Mouse (Mus musculus): Measurements from ENCODE around the gene Stag1. TPM values are rescaled to one million over a fixed set of nuclear protein-coding genes. Genes with fewer than 3 reads are reported as not detected.
"Not testable (repeated sequence)": the region's sequence is repeated elsewhere in the genome, so short reads cannot be mapped to it uniquely, and the experiment has no call there.

The Stag1 gene
- polyA plus RNA-seq, 1 experiment from 2014 or later: 23.9 TPM

GRCm38 (mm10) chr9:100736646-100737031 lies 139.0 kb downstream of the Stag1 start:
- Histone ChIP-seq H3K4me2 (ENCODE audit: low read depth, low read length) (no peak overlapping the region), H3K9ac (ENCODE audit: low read length) (no peak overlapping the region), H3K4me1 (ENCODE audit: control insufficient read depth, insufficient read depth, low read length) (peaks cover 2% of the 10 kb centered on the region; the same call in 1 of the 2 replicates), H3K9me3 (replicated peaks; ENCODE audit: control insufficient read depth, low read length) (no peaks in the 10 kb centered on the region), H3K27me3 (ENCODE audit: control insufficient read depth, insufficient read depth, low read length) (no peaks in the 10 kb centered on the region), H3K27ac (ENCODE audit: low read length) (no peak overlapping the region), H3K4me3 (ENCODE audit: low read length) (no peak overlapping the region), H3K36me3 (ENCODE audit: control insufficient read depth, insufficient read depth) (0 out of 2 replicates have a peak, but pooled peaks cover 3% of the 10 kb centered on the region)
- no peak for ATAC-seq (replicated peaks; ENCODE audit: extremely low read depth, insufficient read depth, low FRiP score)

DNA sequence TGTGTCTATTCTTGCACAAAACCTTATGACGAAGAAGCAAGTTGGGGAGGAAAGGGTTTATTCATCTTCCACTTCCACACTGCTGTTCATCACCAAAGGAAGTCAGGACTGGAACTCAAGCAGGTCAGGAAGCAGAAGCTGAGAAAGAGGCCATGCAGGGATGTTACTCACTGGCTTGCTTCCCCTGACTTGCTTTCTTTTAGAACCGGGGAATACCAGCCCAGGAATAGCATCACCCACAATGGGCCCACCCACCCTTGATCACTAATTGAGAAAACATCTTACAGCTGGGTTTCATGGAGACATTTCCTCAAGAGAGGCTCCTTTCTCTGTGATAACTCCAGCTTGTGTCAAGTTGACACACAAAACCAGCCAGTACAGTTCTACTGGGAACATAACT lies 179.6 kb downstream of the Stag1 start:
- H3K4me2 ChIP-seq (ENCODE audit: low read depth, low read length); H3K9me3 ChIP-seq (replicated peaks; ENCODE audit: control insufficient read depth, low read length); H3K9ac ChIP-seq (ENCODE audit: low read length); H3K36me3 ChIP-seq (ENCODE audit: control insufficient read depth, insufficient read depth); ATAC-seq (replicated peaks; ENCODE audit: extremely low read depth, insufficient read depth, low FRiP score); H3K4me3 ChIP-seq (ENCODE audit: low read length); H3K4me1 ChIP-seq (ENCODE audit: control insufficient read depth, insufficient read depth, low read length); H3K27ac ChIP-seq (ENCODE audit: low read length); H3K27me3 ChIP-seq (ENCODE audit: control insufficient read depth, insufficient read depth, low read length): not testable (repeated sequence)
- WGBS: 69% methylated on average over 2 of the region's 2 CpGs

- H3K27me3 ChIP-seq (ENCODE audit: control insufficient read depth, insufficient read depth, low read length): no peaks in the 10 kb centered on the region
- no peak for ATAC-seq (replicated peaks; ENCODE audit: extremely low read depth, insufficient read depth, low FRiP score)
- WGBS: 85% methylated on average over 4 of the region's 4 CpGs
- no peak overlapping the region for H3K9ac ChIP-seq (ENCODE audit: low read length)
- H3K36me3 ChIP-seq (ENCODE audit: control insufficient read depth, insufficient read depth): no peaks in the 10 kb centered on the region
- H3K4me2 ChIP-seq (ENCODE audit: low read depth, low read length): no peak overlapping the region
- H3K4me3 ChIP-seq (ENCODE audit: low read length): no peak overlapping the region
- no peak overlapping the region for H3K27ac ChIP-seq (ENCODE audit: low read length)
- no peaks in the 10 kb centered on the region for H3K4me1 ChIP-seq (ENCODE audit: control insufficient read depth, insufficient read depth, low read length)
- no peaks in the 10 kb centered on the region for H3K9me3 ChIP-seq (replicated peaks; ENCODE audit: control insufficient read depth, low read length)
These were observed 268.4 kb downstream of the Stag1 start for GRCm38 (mm10) chr9:100865984-100866383.

DNA sequence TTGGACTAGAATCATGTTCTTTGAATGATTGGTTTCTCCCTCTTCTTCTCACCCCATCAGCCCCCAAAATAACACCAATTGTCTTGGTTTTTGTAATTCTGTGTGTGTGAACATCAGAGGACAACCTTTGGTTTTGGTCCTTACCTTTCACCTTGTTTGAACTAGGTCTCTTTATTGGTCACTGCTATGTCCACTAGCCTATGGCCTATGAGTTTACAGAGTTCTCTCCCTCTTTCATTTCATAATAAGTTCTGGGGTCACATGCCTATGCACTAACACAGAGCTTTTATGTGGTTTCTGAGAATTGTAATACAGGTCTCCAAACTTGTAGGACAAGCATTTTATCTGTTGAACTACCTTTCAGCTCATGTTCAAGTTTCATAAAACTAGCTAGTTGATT lies 272.0 kb downstream of the Stag1 start:
- Histone ChIP-seq H3K36me3 (ENCODE audit: control insufficient read depth, insufficient read depth) (no peaks in the 10 kb centered on the region), H3K4me2 (ENCODE audit: low read depth, low read length) (no peak overlapping the region), H3K4me3 (ENCODE audit: low read length) (no peak overlapping the region), H3K9me3 (replicated peaks; ENCODE audit: control insufficient read depth, low read length) (no peaks in the 10 kb centered on the region), H3K27me3 (ENCODE audit: control insufficient read depth, insufficient read depth, low read length) (no peaks in the 10 kb centered on the region), H3K9ac (ENCODE audit: low read length) (no peak overlapping the region), H3K27ac (ENCODE audit: low read length) (no peak overlapping the region), H3K4me1 (ENCODE audit: control insufficient read depth, insufficient read depth, low read length) (no peaks in the 10 kb centered on the region)
- ATAC-seq (replicated peaks; ENCODE audit: extremely low read depth, insufficient read depth, low FRiP score): no peak

DNA sequence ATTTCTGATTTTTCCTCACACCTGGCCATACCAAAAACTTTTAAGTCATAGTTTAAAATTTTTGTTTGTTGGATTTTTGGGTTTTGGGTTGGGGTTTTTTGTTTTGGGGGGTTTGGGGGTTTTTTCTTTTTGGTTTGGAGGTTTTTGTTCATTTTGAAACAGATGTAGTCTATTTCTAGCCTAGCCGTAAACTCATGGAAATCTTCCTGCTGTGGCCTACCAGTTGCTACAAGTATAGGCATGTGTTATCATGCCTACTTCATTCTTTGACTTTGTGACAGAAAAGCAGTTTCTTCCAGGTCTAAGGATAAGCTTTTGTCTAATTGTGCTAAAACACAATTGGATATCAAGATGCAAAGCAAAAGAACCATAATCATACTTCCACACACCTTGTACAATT lies 298.5 kb downstream of the Stag1 start:
- peaks cover 3% of the 10 kb centered on the region; the same call in 1 of the 2 replicates for H3K36me3 ChIP-seq (ENCODE audit: control insufficient read depth, insufficient read depth)
- no peaks in the 10 kb centered on the region for H3K27me3 ChIP-seq (ENCODE audit: control insufficient read depth, insufficient read depth, low read length)
- no peak overlapping the region for H3K4me3 ChIP-seq (ENCODE audit: low read length)
- H3K27ac ChIP-seq (ENCODE audit: low read length): no peak overlapping the region
- no peak overlapping the region for H3K4me2 ChIP-seq (ENCODE audit: low read depth, low read length)
- ATAC-seq (replicated peaks; ENCODE audit: extremely low read depth, insufficient read depth, low FRiP score): no peak
- WGBS: 92% methylated on average over 1 of the region's 1 CpGs
- no peaks in the 10 kb centered on the region for H3K9me3 ChIP-seq (replicated peaks; ENCODE audit: control insufficient read depth, low read length)
- no peaks in the 10 kb centered on the region for H3K4me1 ChIP-seq (ENCODE audit: control insufficient read depth, insufficient read depth, low read length)
- no peak overlapping the region for H3K9ac ChIP-seq (ENCODE audit: low read length)

DNA sequence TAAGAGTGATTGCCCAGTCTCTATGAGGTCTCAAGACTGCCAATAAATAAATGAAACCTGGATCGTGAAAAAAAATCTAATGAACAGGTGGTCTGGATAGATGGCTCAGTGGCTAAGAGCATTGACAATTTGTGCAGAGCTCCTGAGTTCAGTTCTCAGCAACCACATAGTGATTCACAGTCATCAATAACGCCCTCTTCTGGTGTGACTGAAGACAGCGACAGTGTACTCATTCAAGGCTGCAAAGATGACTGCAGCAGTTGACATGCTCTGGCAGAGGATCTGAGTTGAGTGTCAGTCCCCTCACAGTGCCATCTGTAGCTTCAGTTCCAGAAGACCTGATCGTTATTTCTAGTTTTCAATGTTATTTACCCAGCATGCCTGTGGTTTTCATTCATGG lies 300.4 kb downstream of the Stag1 start:
- Histone ChIP-seq H3K9me3 (replicated peaks; ENCODE audit: control insufficient read depth, low read length) (no peaks in the 10 kb centered on the region), H3K9ac (ENCODE audit: low read length) (no peak overlapping the region), H3K4me2 (ENCODE audit: low read depth, low read length) (no peak overlapping the region), H3K27ac (ENCODE audit: low read length) (no peak overlapping the region), H3K4me3 (ENCODE audit: low read length) (no peak overlapping the region), H3K27me3 (ENCODE audit: control insufficient read depth, insufficient read depth, low read length) (no peaks in the 10 kb centered on the region), H3K36me3 (ENCODE audit: control insufficient read depth, insufficient read depth) (peaks cover 3% of the 10 kb centered on the region; the same call in 1 of the 2 replicates), H3K4me1 (ENCODE audit: control insufficient read depth, insufficient read depth, low read length) (no peaks in the 10 kb centered on the region)
- WGBS: 87% methylated on average over 4 of the region's 4 CpGs
- no peak for ATAC-seq (replicated peaks; ENCODE audit: extremely low read depth, insufficient read depth, low FRiP score)

GRCm38 (mm10) chr9:100910352-100910751 lies 312.8 kb downstream of the Stag1 start:
- Histone ChIP-seq H3K9ac (ENCODE audit: low read length) (no peak overlapping the region), H3K9me3 (replicated peaks; ENCODE audit: control insufficient read depth, low read length) (no peaks in the 10 kb centered on the region)
- ATAC-seq (replicated peaks; ENCODE audit: extremely low read depth, insufficient read depth, low FRiP score): no peak

DNA sequence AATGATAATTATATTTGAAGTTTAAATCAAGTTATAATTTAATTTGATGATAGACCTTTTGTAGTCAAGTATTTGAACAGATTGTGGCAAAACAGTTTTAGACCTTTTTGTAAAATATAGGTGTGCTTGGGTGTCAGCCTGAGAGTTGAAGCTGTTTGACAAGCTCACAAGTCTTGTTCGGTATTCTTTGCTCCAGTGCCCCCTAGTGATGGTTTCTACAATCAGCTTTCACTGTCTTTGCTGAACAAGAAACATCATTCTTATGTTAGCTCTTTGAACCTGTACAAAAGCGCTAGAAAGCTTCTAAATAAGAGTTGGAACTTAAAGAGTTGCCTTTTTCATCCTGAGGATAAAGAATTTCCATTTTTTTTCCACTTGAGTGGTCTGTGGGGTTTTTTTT lies 319.5 kb downstream of the Stag1 start:
- 51% methylated on average over 2 of the region's 2 CpGs for WGBS
- no peaks in the 10 kb centered on the region for H3K27me3 ChIP-seq (ENCODE audit: control insufficient read depth, insufficient read depth, low read length)
- H3K4me2 ChIP-seq (ENCODE audit: low read depth, low read length): no peak overlapping the region
- H3K4me1 ChIP-seq (ENCODE audit: control insufficient read depth, insufficient read depth, low read length): no peaks in the 10 kb centered on the region
- no peak overlapping the region for H3K9ac ChIP-seq (ENCODE audit: low read length)
- H3K27ac ChIP-seq (ENCODE audit: low read length): no peak overlapping the region
- no peaks in the 10 kb centered on the region for H3K36me3 ChIP-seq (ENCODE audit: control insufficient read depth, insufficient read depth)
- no peak overlapping the region for H3K4me3 ChIP-seq (ENCODE audit: low read length)
- no peak for ATAC-seq (replicated peaks; ENCODE audit: extremely low read depth, insufficient read depth, low FRiP score)
- no peaks in the 10 kb centered on the region for H3K9me3 ChIP-seq (replicated peaks; ENCODE audit: control insufficient read depth, low read length)

More at GRCm38 (mm10) chr9:100910352-100910751, 312.8 kb downstream of the Stag1 start:
- Histone ChIP-seq H3K27ac (ENCODE audit: low read length) (no peak overlapping the region), H3K36me3 (ENCODE audit: control insufficient read depth, insufficient read depth) (peaks cover 8% of the 10 kb centered on the region), H3K27me3 (ENCODE audit: control insufficient read depth, insufficient read depth, low read length) (no peaks in the 10 kb centered on the region), H3K4me2 (ENCODE audit: low read depth, low read length) (no peak overlapping the region), H3K4me3 (ENCODE audit: low read length) (no peak overlapping the region), H3K4me1 (ENCODE audit: control insufficient read depth, insufficient read depth, low read length) (no peaks in the 10 kb centered on the region)

- Histone ChIP-seq H3K4me3 (ENCODE audit: low read length) (no peak overlapping the region), H3K9ac (ENCODE audit: low read length) (no peak overlapping the region), H3K4me2 (ENCODE audit: low read depth, low read length) (no peak overlapping the region), H3K27ac (ENCODE audit: low read length) (no peak overlapping the region), H3K27me3 (ENCODE audit: control insufficient read depth, insufficient read depth, low read length) (no peaks in the 10 kb centered on the region), H3K4me1 (ENCODE audit: control insufficient read depth, insufficient read depth, low read length) (no peaks in the 10 kb centered on the region), H3K36me3 (ENCODE audit: control insufficient read depth, insufficient read depth) (peaks cover 23% of the 10 kb centered on the region), H3K9me3 (replicated peaks; ENCODE audit: control insufficient read depth, low read length) (peaks cover 5% of the 10 kb centered on the region; the same call in 1 of the 2 replicates)
- 97% methylated on average over 4 of the region's 4 CpGs for WGBS
- no peak for ATAC-seq (replicated peaks; ENCODE audit: extremely low read depth, insufficient read depth, low FRiP score)
These were observed 329.0 kb downstream of the Stag1 start for GRCm38 (mm10) chr9:100926629-100927028.

DNA sequence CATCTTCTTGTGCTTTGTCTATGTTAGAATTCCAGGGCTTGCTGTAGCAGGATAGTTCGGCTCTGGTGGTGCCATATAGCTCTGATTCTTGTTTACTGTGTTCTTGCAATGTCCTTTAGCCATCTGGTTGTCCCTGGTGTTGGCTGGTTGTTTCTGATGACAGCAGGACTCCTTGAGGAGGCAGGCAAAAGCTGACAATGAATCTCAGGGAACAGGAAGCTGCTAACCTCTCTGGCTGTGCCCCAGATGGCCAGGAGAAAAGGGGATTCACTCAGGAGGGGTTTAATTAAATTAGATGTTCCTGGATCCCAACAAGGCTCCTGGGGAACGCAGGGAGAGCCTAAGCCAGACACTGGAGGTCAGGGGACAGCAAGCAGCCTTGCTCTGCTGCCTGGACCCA lies 344.4 kb downstream of the Stag1 start:
- Histone ChIP-seq H3K27ac (ENCODE audit: low read length) (no peak overlapping the region), H3K36me3 (ENCODE audit: control insufficient read depth, insufficient read depth) (0 out of 2 replicates have a peak, but pooled peaks cover 4% of the 10 kb centered on the region), H3K9me3 (replicated peaks; ENCODE audit: control insufficient read depth, low read length) (no peaks in the 10 kb centered on the region), H3K27me3 (ENCODE audit: control insufficient read depth, insufficient read depth, low read length) (no peaks in the 10 kb centered on the region), H3K4me2 (ENCODE audit: low read depth, low read length) (no peak overlapping the region), H3K4me3 (ENCODE audit: low read length) (no peak overlapping the region), H3K4me1 (ENCODE audit: control insufficient read depth, insufficient read depth, low read length) (no peaks in the 10 kb centered on the region), H3K9ac (ENCODE audit: low read length) (no peak overlapping the region)
- WGBS: 61% methylated on average over 2 of the region's 2 CpGs
- ATAC-seq (replicated peaks; ENCODE audit: extremely low read depth, insufficient read depth, low FRiP score): no peak

Data from heart, embryonic 16.5 days (tissue).